Mouse (Mus musculus) liver, embryonic 14.5 days (tissue): Measurements from ENCODE around the gene Krtap16-1. TPM values are rescaled to one million over a fixed set of nuclear protein-coding genes. Genes with fewer than 3 reads are reported as not detected.

Source experiments
- ATAC-seq: fragments of 200-750 bp; cut with Nextera tagmentation; 2 replicates; pipeline ENCODE4 v1.8.0; 2017; ENCODE audit warnings: moderate number of reproducible peaks, mild to moderate bottlenecking, moderate library complexity; ENCODE audit not compliant: insufficient read depth
- DNase-seq, 3 experiments: peaks; one replicate each; pipeline ENCODE4 v3.0.0-alpha.2; 2012 to 2013; ENCODE audit warnings: low read depth in 3 of 3, low spot score in 3 of 3
- H3K27ac ChIP-seq: fragments of 300-500 bp; sonication (generic); 2 replicates; pipeline ENCODE4 v1.5.1; 2014; ENCODE audit warnings: moderate library complexity, mild to moderate bottlenecking, control low read depth, inconsistent platforms
- H3K27me3 ChIP-seq: fragments of 300-500 bp; sonication (generic); 2 replicates; pipeline ENCODE4 v1.6.1; 2014; ENCODE audit warnings: mild to moderate bottlenecking, low read length, moderate library complexity; ENCODE audit not compliant: control insufficient read depth, insufficient read depth
- H3K36me3 ChIP-seq: fragments of 300-500 bp; sonication (generic); replicated peaks from 2 replicates; pipeline ENCODE4 v1.6.1; 2014; ENCODE audit warnings: low read depth; ENCODE audit not compliant: control insufficient read depth, insufficient read depth
- H3K4me1 ChIP-seq, 2 experiments: fragments of 200-500 bp in 1 of 2; fragments of 300-500 bp in 1 of 2; sonication (generic) in 1 of 2; replicated peaks; 2 replicates each; pipeline ENCODE4 v1.6.1; 2012 to 2014; ENCODE audit warnings: antibody characterized with exemption in 1 of 2, inconsistent platforms in 1 of 2, low read length in 1 of 2; ENCODE audit not compliant: control insufficient read depth in 2 of 2, insufficient read depth in 2 of 2
- H3K4me2 ChIP-seq: fragments of 300-500 bp; sonication (generic); 2 replicates; pipeline ENCODE4 v1.6.1; 2014; ENCODE audit warnings: low read depth, mild to moderate bottlenecking, control low read depth, moderate library complexity
- H3K4me3 ChIP-seq, 2 experiments: fragments of 200-500 bp in 1 of 2; fragments of 300-500 bp in 1 of 2; sonication (generic) in 1 of 2; 2 replicates each; pipeline ENCODE4 v1.5.1; 2012 to 2014; ENCODE audit warnings: low read depth in 2 of 2, low read length in 2 of 2, mild to moderate bottlenecking in 2 of 2, control low read depth in 1 of 2, inconsistent platforms in 1 of 2, moderate library complexity in 1 of 2; ENCODE audit not compliant: insufficient read depth in 1 of 2
- H3K9ac ChIP-seq: fragments of 300-500 bp; sonication (generic); replicated peaks from 2 replicates; pipeline ENCODE4 v1.6.1; 2014; ENCODE audit warnings: mild to moderate bottlenecking, control low read depth, moderate library complexity
- H3K9me3 ChIP-seq: fragments of 300-500 bp; sonication (generic); 2 replicates; pipeline ENCODE4 v1.6.1; 2016; ENCODE audit warnings: low read length, mixed read lengths; ENCODE audit not compliant: control insufficient read depth
- CTCF ChIP-seq: IDR thresholded peaks from 2 replicates; pipeline ENCODE4 v1.5.1; 2016; ENCODE audit warnings: antibody characterized with exemption, low read depth, control low read depth
- EP300 ChIP-seq: IDR thresholded peaks from 2 replicates; pipeline ENCODE4 v1.6.1; 2016; ENCODE audit warnings: antibody characterized with exemption, low read depth
- WGBS: fragments of 180-500 bp; shearing (Covaris S2); extraction: QIAGEN DNeasy Blood & Tissue Kit; methylation state at CpG from one replicate; pipeline ENCODE4 v1.1.7; 2014; ENCODE audit not compliant: insufficient replicate concordance; 5-methylcytosine and 5-hydroxymethylcytosine counted together
- polyA plus RNA-seq, 2 experiments: library from polyadenylated mRNA; depleted of rRNA in 1 of 2; stranded (reverse) in 1 of 2; unstranded in 1 of 2; fragments of >200 nt; fragmentation: Nextera tagmentation in 1 of 2; extraction: Ambion mirVana in 1 of 2; gene quantifications; 2 replicates each; pipeline versions ENCODE4 v1.2.1 to v1.2.3; 2012 to 2014

The Krtap16-1 gene
- polyA plus RNA-seq, 2 experiments, result not detected

GRCm38 (mm10) chr11:99978953-99979352 is 7.4 kb downstream of the Krtap16-1 start, which contains the start of gene Krtap29-1:
Gene Krtap29-1 (minus strand): TSS chr11:99979053.
- Histone ChIP-seq H3K9ac (no peak within 1 kb of the TSS), H3K27me3 (no peaks in the 10 kb centered on the region), H3K9me3 (no peaks in the 10 kb centered on the region), H3K4me1 (no peaks in the 10 kb centered on the region), H3K27ac (no peak within 1 kb of the TSS), H3K4me3 (no peak within 1 kb of the TSS), H3K4me2 (no peak within 1 kb of the TSS), H3K36me3 (no peaks in the 10 kb centered on the region)
- no peak for ATAC-seq
- no peak for DNase-seq
- no peak for TF ChIP-seq CTCF
- no peak for TF ChIP-seq EP300
- 40% methylated on average over 5 of the region's 5 CpGs for WGBS

DNA sequence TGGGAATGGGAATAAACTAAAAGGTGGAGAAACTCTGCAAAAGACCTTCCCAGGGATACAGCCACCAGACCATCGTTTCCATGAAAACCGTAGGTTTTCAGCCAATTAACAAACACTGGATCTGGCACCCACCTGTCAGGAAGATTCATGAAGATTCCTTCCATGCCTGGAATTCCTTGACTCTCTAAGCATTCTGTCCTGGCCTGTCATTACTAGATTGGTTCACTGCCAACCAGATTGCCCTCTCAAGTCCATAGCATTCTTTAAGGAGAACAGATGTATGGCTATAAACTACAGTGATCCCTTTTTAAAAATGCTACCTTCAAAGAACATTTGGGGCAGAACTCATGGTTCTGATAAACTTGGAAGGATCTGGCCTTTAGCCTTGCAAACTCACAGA is 20.4 kb downstream of the Krtap16-1 start:
- Histone ChIP-seq H3K4me3 (no peak overlapping the region), H3K36me3 (no peaks in the 10 kb centered on the region), H3K9ac (no peak overlapping the region), H3K4me1 (no peaks in the 10 kb centered on the region), H3K9me3 (no peaks in the 10 kb centered on the region), H3K4me2 (no peak overlapping the region), H3K27ac (no peak overlapping the region), H3K27me3 (no peaks in the 10 kb centered on the region)
- ATAC-seq (no peak), DNase-seq (no peak)
- TF ChIP-seq CTCF, result no peak
- 23% methylated on average over 2 of the region's 2 CpGs for WGBS

GRCm38 (mm10) chr11:99964213-99964612 is 22.2 kb downstream of the Krtap16-1 start:
- H3K36me3 ChIP-seq, result no peaks in the 10 kb centered on the region
- DNase-seq (no peak), ATAC-seq (no peak)
- H3K4me2 ChIP-seq, result no peak overlapping the region
- no peak overlapping the region for H3K27ac ChIP-seq
- no peak overlapping the region for H3K9ac ChIP-seq
- no peak overlapping the region for H3K4me3 ChIP-seq
- WGBS, result 36% methylated on average over 6 of the region's 6 CpGs
- TF ChIP-seq EP300 (no peak), CTCF (no peak)
- no peaks in the 10 kb centered on the region for H3K4me1 ChIP-seq
- H3K27me3 ChIP-seq, result no peaks in the 10 kb centered on the region
- no peaks in the 10 kb centered on the region for H3K9me3 ChIP-seq

GRCm38 (mm10) chr11:99948175-99948574 is 38.2 kb downstream of the Krtap16-1 start, which contains the start of gene Krtap9-5:
Gene Krtap9-5 (plus strand): TSS chr11:99948475.
- TF ChIP-seq EP300 (no peak), CTCF (no peak)
- H3K9me3 ChIP-seq, result no peaks in the 10 kb centered on the region
- H3K27ac ChIP-seq, result no peak within 1 kb of the TSS
- DNase-seq (no peak), ATAC-seq (no peak)
- H3K4me3 ChIP-seq, result no peak within 1 kb of the TSS
- no peaks in the 10 kb centered on the region for H3K4me1 ChIP-seq
- H3K27me3 ChIP-seq, result no peaks in the 10 kb centered on the region
- H3K36me3 ChIP-seq, result no peaks in the 10 kb centered on the region
- no peak within 1 kb of the TSS for H3K9ac ChIP-seq
- 62% methylated on average over 2 of the region's 2 CpGs for WGBS
- no peak within 1 kb of the TSS for H3K4me2 ChIP-seq

GRCm38 (mm10) chr11:99937751-99938264 is 48.6 kb downstream of the Krtap16-1 start:
- WGBS, result 49% methylated on average over 9 of the region's 9 CpGs
- Histone ChIP-seq H3K36me3 (no peaks in the 10 kb centered on the region), H3K9ac (no peak overlapping the region), H3K27ac (no peak overlapping the region), H3K4me1 (no peaks in the 10 kb centered on the region), H3K9me3 (no peaks in the 10 kb centered on the region), H3K4me3 (no peak overlapping the region), H3K27me3 (no peaks in the 10 kb centered on the region), H3K4me2 (no peak overlapping the region)
- TF ChIP-seq CTCF, result no peak
- TF ChIP-seq EP300, result no peak
- DNase-seq, result no peak
- ATAC-seq, result no peak
